Mouse (Mus musculus): Measurements from ENCODE around the gene Otud3.

- TF ChIP-seq CTCF (IDR thresholded peaks at IDR 0.05; ENCODE audit: borderline replicate concordance, insufficient read depth, low read depth, low read length) (no peak), POLR2A (IDR thresholded peaks at IDR 0.05; ENCODE audit: borderline replicate concordance, insufficient read depth, low read length) (no peak)
Measured at GRCm38 (mm10) chr4:138939481-138939880, 25.7 kb upstream of the Otud3 start.

Measured in cerebellum, adult 2 months (tissue).